Mouse (Mus musculus): ENCODE data around the gene Cbll1.

The Cbll1 gene

DNA sequence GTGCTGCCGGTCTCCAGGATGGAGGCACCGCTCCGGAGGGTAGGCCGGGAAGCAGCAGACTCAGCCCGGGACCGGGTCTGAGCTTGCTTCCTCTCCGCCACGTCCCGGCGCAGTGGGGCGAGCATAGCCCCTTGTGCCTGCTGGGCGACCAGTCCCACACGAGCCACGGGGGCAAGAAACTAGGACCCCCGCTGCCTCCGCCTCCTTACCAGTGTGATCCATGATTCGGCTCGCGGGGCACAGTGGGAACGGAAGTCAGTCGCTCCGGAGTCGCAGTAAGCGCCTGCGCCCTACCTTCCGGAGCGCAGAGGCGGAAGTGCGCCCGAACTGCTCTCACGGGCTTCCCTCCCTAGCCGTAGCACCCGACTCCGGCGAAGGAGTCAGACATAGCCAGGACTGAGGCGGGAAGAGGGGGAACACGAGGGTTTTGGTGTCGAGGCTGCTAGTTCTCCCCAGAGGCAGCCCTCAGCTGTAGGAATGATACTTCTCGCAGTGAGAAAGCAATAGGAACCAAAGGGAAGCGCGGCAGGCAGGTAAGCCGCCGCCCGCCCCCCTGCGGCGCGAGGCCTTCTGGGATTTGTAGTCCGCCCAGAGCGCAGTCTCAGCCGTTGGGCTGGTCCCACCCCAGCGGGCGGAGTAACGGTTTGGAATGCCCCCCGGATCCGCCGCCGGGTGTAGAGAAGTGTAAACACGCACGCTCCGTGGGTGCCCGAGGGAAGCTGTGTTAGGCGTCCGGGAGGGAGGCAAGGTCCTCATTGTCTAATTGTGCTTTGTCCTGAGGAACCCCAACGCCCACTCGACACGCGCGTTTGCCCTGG lies at the start of gene Cbll1:
TSS of gene Cbll1 (minus strand) at position 303 of the 818 bp plus-strand sequence.
- peak; percentile 95 to 97 for DNase-seq

DNA sequence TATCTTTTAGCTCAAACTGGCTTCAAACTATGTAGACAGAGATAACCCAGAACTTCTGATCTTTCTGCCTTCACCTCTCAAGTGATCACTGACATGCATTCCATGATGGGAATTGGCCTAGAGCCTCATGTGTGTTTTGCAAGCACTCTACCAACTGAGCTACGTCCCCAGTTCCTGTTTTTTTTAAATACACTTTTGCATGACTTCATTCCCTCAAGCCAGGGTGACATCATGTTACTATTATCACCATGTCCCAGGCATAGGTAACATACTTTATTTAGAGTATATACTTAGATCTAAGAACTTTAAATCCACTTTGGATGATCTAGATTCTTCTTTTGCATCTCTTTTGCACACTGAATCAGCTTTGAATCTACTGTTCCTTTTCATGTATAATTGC lies 46.6 kb upstream of the Cbll1 start:
- DNase-seq: no peak

DNA sequence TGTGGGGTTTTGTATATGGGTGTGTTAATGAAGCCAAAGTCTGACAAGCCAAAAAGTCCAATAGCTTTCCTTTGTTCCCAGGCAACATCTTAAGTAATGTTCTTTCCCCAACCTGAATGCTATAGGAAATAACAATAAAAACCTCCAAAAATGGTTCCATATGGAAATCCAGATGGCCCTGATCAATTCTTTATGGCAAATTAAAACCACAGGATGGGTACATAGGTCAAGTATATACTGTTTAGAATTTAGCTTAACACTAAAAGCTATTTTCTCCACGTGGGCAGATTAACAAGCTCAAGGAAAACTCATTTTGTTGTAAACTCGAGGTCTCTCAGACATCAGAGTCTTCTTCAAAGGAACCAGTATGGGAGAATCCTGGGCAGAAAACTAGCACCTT lies 45.8 kb upstream of the Cbll1 start:
- DNase-seq: no peak

DNA sequence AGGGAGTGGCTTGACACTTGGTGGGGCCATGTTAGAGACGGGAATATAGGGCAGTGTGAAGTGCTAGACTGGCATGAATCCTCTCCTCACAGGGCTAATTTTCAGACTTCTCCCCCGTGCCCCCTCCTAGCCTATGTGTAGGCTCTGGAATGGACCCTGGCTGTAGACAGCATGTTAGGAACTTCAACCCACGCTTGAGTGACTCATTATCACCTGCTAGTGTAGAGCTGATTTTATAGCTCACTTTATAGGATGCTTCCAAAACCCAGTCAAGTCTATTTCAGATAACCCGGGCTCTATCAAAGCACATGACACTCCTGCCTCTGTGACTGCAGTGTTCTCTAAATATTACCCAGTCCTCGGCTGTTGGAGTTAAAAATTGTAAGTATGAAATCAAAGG lies 42.1 kb upstream of the Cbll1 start:
- no peak for DNase-seq

DNA sequence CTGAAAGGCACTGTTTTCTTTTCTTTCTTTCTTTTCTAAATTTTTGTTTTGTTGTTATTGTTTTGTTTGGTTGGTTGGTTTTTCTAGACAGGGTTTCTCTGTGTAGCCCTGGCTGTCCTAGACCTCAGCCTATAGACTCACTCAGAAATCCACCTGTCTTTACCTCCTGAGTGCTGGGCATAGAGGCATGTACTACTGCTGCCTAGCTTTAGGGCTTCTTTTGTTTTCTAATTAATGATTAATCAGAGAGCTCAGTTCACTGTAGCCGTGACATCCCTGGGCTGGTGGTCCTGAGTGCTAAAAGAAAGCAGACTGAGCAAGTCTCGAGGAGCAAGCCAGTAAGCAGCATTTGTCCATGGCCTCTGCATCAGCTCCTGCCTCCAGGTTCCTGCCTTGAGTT lies 40.4 kb upstream of the Cbll1 start:
- DNase-seq: no peak

DNA sequence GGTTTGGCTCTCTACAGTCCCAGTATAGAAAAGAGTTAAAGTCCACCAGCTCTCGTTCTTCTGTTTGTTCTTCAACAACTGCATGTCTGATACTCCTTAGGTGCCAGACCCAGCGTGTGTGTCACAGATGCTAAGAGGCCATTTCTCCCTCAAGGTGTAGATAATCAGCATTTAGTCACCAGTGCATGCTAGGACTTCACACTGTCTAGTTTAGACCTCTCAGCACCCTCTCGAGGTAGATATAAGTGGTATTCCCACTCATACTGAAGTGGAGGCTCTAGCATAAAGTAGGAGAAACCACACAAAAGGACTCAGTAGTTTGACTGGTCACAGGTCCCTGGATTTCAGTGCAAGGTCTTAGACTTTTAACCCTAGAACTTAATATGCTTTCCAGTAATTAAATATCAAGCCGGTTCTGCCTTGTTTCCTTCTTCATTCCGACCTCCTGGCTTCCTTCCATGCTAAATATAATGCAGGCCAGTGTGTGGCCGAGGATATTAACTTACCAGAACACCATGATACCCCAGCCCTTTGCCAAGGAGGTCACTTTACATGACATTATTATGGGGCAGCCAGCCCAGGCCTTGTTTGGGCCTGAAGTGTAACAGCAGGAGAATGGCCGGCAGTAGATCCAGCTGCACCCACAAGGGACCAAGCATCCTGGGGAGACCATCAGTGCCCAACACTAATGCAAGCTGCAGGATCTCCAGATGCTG lies 38.3 kb upstream of the Cbll1 start:
- DNase-seq: peak in 1 of 2 experiments; percentile 36

DNA sequence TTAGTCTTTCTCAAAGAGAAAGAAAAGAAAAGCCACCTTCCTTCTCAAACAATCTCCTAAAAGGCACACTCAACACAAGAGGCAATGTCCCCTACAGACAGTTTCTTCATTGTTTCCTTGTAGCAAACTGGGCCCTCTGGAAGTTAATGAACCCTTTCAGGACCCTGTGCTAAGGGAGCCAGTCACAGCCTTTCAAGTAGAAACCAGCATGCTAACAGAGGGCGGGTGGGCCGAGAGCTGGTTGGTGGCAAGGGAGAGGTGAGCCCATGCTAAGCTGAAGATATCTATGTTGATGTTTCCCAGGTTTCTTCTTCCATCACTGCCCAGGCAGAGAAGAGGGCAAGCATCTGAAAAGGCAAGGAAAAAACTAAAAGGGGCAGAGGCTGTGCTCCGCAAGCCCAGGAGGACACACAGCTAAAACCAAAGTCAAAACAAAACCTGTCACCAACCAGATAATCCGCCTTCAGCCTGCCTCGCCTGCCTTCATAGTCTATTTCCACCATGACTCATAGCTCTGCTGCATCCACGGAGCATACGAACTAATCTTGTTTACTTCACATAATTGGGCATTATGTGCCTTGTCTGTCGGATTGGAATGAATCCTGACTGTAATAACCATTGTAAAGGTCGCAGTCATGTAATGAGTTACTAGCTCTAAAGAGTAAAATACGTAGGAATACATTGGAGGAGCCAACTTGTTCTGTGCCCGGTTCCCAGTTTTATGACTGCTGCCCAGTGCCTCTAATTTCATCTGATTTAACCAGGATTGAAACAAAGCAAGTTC lies 34.8 kb upstream of the Cbll1 start:
- no peak for DNase-seq

DNA sequence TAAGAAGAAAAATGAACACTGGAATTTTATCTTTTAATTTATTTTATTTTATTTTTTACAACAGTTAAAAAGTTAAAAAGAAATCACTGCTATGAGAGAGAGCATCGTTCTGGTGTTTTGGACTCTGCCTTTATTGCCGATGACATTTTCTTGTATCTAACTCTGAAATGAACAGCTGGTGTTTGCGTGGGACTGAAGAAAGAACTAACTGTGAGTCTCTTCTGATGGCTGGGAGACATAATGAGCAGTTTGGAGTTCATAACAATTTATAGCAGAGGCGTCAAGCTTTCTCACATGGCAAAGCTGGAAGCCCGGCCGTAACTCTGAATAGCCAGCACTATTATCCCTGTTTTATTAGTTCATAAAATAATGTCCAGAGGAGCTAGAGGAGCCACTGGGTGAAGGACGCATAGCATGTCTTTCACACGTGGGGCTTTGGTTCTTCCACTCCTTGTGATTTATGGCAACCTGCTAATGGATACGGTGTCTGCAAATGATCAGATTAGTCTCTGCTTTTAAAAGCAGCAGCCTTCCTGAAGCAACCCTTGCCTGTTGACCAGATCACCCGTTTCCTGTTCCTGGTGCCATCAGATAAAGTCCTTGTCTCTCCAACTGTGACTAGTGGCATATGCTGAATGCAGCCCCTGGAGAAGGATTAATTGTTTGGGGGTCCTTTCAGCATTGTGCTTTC lies 33.9 kb upstream of the Cbll1 start:
- DNase-seq: no peak

DNA sequence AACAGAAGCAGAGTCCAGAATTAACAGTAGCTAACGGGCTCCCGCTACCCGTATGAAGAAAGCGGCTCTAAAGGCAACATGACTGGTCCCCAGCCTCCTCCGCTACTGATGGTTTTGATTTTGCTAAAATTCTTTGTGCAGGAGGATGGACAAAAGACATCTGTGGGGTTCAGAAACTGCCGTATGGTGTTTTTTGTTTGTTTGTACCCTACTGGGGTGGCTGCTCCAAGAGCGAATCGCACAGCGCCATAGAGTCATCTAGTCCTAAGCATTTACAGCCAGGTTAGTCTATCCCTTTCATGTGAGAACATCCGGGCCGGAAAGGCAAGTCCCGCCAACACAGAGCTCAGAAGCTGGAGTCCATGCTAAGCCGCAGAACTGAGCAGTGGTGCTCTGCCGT lies 32.6 kb upstream of the Cbll1 start:
- no peak for DNase-seq

DNA sequence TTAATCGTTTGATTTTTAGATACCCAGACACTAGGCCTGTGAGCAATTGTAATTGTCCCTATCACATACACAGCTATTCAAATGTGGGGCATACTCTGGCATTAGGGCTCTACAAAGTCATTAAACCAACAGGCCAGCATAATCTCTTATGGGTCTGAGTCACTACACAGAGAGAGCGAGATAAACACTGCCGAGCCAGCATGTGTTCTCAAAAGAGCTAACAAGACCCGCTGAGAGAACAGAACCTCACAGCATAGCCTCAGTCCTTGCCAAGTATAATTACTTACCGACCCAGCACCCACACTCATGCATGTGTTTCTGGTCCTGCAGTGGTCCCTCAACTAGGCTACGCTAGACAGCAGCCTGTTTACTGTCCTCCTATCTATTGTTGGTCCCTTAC lies 28.0 kb upstream of the Cbll1 start:
- DNase-seq: no peak

DNA sequence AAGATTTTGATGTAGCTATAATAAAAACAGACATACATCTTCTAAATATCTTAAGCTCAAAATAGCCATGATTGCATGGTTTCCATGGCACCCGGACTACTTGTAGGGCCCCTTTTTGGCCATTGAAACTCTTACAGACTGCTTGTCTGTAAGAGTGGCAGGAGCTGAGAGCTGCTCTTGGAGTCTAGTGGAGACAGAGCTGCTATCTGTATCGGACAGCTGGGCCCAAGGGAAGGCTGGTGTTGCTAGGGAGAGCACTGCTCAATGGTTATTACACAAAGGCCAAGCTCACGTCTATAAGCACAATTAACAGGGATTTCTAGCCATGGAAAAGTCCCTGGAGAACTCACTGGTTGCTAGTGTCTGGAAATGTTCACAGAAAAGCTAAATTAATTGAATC lies 22.0 kb upstream of the Cbll1 start:
- DNase-seq: no peak

DNA sequence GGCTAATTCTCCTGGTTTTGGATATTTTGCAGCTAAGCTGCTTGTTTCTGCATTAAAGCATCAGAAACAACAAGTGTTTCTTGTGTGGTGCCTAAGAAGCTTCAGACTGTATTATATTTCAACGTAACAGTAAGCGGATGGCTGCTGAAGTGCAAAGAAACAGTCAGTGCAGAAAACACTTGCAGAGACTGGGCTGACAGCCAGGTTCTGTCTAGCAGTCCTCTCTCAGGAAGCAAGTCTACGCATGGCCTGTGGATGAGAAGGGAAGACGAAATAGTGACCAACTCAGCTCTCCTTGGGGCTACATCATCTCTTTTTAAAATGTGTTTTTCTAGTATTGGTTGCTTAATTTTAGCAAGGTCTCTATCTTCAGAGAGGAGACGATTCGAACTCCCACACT lies 20.7 kb upstream of the Cbll1 start:
- DNase-seq: no peak

DNA sequence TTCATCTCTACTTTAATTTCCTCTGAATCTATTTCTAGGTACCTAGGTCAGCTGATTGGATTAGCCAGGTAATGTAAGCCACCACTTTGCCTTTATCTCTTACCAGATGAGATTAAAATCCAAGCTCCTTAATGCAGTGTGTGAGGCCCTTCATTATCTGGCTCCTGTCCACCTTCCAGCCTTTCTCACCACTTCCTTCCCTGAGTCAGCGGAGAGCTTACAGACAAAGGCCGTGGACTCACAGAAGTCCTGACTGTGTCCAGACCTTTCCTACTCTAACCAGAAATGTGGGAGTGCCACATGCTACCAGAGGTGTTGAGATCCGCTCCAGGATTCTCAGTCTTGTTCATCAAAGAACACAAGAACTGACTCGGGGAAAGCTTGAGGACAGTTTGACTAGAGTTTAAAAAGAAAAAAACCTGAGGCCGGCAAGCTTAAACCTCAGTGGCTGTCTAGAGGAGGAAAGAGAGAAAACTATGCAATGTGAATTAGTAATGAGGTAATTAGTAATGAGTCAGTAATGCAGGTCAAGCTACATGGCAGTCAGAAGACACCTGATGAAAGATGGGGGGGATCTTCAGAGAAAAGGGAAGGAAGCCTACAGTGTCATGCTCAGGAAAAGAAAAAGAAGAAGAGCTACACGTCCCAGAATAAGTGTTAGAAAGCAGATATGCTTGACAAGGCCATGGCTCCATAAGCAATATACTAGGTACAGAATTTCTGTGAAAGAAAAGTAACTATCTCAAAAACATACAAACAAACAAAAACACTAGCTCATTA lies 14.5 kb upstream of the Cbll1 start:
- DNase-seq: no peak

DNA sequence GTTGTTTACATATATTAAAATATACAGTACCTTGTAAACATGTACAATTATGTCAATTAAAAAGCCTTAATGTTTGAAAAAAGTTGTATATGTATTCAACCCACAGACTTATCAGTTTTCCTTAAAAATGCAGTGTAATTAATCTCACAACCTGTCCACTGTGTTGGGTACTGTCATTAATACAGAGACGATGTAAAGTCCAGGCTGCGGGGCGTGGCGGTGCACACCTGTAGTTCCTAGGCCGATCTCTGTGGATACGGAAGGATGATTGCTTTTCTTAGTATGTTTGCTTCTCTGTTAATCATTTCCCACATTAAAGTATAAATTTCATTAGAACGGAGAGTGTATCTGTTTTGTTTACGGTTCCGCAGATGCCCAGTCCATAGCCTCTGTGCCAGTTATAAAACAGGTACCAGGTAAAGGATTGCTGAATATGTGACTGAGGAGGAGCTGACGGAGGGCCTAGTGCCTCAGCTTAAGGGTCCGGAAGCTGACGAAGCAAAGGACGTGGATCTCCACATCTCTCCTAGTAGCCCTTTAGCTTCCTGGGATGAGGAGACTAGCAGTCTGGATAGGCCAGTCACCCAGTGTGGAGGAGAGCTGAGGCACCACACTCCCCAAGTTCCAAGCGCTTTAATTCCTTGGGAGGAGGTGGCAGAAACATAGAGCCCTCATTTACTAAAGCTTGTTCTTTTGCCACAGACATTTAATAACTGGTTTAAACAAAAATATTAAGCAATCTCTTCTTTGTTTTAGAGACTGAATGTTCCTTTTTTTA lies 13.4 kb upstream of the Cbll1 start:
- no peak for DNase-seq

DNA sequence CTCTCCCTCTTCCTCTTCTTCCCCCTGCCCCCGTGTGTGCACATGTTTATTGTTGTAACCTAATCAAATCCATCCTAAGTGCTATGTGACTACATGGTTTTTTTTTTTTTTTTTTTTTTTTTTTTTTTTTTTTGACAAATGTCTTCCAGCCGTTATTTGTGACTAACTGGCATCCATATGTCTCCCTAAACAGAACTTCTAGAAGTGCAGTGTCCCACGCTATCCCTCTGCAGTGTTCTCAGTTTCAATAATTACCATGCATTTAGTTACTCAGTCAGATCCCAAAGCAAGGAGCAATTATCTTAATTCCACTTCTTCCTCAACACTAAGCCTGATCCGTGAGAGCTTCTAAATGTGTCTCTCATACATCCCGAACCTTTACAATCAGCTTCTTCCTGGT lies 11.8 kb upstream of the Cbll1 start:
- DNase-seq: no peak

DNA sequence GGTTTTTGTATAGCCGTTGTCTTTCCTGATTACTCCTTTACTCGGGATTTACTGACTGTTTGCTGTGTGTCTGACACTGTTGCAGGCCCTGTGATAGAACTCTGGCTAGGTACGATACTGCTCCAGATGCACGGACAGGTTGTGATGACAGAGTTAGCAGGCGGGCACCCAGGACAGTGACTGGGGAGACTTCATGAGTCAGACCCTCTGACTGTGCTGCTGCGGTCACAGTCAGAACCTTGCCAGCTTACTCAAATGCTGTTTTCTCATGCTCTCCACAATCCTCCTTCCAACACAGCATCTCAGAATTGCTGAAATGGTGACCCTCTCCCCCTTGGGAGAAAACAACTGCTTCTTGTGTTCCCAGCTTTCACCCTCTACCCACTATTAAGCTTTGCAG lies 9.1 kb upstream of the Cbll1 start:
- no peak for DNase-seq

DNA sequence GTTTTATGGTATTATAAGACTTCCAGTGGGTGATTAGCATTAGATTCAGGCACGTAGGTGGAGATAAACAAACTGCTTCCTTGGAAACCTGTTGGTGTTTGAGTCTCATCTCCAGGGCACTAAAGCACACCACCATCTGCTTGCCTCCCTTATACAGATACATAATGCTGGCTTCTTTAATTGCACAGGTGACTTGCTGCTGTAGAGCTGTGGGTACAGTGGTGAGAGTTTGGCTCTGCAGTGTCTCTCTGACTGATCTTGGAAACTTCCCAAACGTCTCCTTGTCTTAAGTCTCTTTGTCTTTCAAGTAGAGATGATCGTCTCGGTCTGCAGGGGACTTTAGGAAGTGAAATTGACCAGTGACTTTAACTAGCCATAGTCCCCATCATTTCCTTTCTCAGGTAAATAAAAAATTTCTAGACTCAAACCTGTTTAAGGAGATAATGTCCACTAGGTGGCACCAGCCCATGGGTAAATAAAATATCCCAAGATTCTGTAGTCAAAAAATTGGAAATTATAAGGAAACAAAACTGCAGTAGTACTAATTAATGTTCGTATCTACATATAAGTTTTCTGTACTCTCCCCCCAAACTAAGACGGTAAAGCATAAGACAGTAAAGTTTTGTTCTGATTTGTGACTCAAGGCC lies 8.4 kb upstream of the Cbll1 start:
- DNase-seq: peak in 1 of 2 experiments; percentile 55

DNA sequence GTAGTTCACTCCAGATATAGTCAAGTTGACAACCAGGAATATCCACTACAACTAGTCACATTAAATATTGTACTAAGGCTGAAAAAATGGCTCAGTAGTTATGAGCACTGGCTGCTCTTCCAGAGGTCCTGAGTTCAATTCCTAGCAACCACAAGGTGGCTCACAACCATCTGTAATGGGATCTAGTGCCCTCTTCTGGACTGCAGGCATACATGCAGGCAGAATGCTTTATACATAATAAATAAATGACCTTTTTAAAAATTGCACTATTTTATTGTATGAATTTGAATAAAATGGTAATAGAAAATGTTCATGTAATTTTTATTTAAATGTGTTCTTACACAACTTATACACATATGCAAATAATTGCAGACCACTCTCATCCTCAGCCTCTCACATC lies 3.8 kb upstream of the Cbll1 start:
- DNase-seq: no peak

DNA sequence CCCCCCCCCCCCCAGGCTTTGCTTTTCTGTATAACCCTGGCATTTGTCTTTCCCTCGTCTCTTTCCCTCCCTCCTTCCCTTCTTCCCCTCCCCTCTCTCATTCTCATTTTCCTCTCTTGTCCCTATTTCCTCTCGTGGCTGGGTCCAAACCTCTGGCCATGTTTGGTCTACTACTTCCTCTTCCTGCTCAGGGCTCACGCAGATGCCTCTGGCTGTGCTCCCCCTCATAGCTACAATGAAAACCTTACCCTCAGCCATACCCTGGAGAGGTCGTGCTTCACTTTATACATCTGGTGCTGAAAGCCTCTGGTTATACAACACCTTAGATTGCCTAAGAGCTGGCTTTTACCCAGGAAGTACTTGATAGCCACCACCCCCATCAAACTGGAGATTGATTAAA lies 1.9 kb upstream of the Cbll1 start:
- no peak for DNase-seq

DNA sequence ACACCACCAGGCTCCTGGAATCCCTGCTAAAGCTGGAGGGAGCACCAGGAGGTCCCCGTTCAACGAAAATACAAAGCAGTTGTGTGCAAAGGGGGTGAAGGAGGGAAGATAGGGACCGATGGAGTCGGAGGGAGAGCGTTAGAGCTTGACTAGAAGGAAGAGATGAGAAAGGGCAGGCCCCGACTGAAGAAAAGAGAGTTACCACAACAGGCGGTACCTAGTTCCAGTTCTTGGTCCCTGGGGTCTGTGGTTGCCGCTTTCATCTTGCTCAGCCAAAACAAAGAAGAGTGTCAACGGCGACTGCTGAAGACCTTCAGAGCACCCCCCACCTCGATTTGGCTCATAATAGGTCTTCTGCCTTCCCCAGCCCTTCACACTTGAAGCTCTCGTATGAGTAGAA lies 780 bp upstream of the Cbll1 start:
- DNase-seq: no peak

DNA sequence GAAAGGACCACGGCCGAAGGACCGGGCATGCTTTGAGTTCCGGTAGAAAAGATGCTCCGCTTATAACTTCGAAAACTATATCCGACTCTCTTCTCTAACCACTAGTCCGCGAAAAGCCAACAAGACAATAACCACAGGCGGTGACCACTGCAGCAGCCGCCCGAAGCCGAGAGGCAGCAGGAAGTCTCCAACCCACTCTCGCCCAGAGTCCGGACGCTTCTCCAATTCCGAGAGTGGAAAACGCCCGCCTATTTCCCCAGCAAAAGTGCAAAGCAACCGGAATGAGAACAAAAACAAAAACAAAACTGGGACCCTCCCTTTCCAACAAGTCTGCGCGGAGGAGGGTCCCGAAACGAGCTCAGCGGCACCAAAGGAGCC lies 491 bp downstream of the Cbll1 start:
- no peak for DNase-seq

Measured in kidney, postnatal 25 days (tissue).